Mouse (Mus musculus) retina, adult 2 months (tissue): Measurements from ENCODE around the gene Aurka.

ENCODE experiments used
- DNase-seq: peaks from one replicate; pipeline ENCODE4 v3.0.0-alpha.2; 2012; ENCODE audit warnings: low read depth, low spot score

The Aurka gene

DNA sequence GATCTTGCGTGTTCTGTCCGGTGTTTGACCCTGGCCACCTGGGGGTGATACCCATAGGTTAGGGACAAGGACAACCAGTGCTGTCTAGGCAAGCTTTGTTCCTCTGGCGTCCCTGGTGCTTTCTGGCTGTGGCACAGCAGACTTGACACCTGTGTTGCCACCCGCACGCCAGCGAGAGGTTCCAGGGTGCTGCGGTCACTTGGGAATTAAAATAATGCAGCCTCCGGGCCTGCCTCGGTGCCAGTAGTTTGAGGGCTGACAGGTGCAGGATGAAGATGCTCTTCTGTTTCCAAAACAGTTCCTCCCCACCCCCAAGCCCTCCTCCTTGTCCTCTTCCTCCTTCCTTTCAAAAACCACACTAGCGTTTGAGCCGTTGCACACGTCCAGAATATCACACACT is 11.6 kb upstream of the Aurka start:
- no peak for DNase-seq

DNA sequence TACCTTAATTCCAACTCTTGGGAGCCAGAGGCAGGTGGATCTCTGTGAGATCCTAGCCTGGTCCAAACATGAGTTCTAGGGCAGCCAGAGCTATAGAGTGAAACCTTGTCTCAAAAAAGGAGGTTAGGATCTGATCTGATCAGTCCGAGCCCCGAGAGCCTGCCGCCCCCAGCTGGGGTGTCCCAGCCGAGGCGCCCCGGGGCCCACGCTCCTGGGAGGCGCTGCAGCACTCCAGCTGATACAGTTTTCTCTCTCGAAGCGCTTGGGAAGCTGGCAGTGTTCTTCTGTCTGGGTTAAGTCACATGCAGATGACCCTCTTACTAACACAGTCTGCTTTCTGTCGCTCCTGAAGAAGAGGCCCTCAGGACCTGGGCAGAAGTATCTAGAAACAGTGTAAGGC is 11.0 kb upstream of the Aurka start:
- DNase-seq, result no peak

DNA sequence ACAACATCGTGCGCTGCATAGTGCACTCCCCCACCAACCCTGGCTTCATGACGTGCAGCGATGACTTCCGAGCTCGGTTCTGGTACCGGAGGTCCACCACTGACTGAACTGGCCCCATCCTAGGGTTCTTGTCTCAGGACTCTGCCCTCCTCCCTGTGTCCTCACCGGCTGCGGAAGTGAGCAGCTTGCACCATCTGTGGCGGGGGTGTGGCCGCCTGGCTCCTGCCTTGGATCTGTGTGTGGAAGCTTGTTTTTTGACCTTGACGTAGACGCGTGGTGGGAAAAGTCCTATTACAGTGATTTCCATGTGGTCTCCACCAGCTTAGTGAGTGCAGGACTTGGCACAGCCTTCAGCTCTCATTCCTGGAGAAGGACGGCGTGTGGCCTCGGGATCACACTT is 10.2 kb upstream of the Aurka start:
- no peak for DNase-seq

DNA sequence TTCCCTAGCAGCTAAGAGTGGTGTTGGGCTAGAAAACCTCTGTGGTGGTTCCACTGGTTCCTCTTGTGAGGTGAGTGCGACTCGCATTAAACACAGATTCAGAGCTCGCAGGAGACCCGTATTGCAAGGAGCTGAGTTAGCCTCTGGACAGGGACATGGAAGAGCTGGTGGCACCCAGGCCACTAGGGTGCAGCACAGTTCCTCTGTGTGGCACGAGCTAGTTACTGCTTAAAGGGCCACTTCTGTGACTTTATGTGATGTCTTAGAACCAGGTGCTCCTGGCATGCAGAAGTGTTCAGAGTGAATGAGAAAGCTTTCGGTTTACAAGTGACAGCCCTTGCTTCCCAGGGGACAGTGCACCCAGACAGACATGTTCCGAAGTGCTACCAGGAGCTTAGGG is 8.0 kb upstream of the Aurka start:
- DNase-seq, result no peak

DNA sequence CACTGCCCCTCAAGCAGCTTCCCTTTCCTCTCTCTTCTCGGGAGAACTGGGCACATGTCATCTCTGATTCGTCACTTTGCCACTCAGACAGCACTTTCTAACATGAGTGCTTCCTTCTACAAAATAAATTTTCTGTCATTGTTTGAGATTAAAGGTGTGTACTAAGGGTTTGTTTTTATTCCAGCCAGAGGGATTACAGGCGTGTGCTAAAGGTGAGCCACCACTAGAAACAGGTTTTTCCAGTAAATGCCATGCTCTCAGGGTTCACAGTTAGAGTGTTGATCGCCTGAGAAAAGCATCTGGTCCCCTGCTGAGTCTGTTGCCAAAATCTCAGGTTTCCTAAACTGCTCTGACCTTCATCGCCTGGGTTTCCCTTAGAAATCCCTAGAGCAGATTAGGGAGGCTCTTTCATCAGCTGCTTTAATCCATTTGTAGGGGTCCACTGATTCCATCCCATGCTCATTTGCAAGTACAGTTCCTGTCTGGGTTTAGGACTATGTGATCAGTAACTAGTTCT is 6.7 kb upstream of the Aurka start:
- no peak for DNase-seq

DNA sequence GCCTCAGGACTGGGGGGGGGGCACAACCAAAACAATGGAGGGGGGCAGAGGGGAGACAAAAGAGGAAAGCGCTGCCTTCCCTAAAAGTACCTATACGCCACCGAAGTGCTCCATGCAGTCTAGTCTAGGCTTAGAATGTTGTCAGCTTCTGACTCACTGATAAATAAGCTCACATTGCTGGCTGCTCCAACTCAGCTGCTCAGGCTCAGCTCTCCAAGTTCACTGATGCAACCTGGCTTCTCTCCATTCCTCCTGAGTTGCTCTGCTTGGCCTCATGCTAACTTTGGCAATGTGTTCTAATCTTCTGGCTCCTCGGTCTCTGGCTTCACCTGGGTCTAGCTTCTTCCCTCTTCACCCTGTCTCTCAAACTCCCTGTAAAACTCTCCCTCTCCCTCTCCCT is 6.2 kb upstream of the Aurka start:
- no peak for DNase-seq

DNA sequence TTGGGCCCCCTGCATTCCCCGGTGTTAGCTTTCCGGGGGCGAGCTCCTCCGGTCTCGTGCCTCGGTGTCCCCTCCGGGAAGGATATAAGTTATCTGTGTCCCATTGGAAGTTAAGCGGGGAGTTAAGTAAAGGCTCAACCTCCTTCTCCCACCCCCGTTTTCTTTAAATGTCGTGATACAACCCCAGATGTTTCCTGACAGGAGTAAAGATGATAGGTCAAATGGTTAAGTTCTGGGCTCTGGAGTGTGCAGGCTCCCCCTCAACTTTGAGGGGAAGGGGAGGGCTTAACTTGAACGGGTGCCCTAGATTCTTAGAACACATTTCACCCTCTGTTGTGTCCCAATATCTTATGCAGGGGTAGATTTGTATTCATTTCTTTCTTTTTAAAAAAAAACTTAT is 923 bp upstream of the Aurka start:
- DNase-seq, result no peak

DNA sequence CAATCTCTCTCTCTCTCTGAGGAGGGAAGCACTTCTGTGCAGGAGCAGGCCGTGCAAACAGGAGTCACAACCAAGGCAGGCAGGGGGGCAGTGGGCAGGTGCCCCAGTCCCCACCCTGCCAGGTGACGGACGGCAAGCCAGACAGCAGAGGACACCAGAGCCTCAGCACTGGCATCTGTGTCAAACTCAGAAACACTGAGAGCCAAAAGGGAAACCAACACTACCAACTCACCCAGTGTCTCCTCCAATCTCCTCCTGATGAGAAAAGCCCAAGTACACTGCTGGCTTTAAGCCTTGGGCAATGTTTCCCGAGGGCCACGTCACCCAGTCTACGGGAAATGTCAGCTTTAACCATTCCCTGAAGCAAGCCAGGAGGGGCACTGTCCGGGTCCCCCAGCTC is 7.2 kb downstream of the Aurka start:
- no peak for DNase-seq

DNA sequence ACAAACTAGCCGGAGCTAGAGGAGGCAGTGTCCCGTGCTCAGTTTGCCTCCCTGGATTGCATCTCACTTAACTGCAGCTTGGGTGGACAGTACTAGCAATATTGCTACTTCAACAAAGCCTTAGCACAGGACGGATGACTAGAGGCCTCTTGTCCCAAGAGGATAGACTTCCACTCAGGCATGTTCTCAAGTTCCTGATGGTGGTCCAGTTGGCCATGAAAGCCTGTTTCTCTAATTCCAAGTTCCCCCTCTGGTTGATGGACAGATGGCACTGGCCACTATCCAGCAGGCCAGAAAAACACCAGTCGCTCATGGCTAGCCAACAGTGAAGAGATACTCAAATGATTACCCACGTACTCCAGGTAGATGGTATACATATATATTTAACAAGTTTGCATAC is 14.5 kb downstream of the Aurka start:
- DNase-seq, result no peak

DNA sequence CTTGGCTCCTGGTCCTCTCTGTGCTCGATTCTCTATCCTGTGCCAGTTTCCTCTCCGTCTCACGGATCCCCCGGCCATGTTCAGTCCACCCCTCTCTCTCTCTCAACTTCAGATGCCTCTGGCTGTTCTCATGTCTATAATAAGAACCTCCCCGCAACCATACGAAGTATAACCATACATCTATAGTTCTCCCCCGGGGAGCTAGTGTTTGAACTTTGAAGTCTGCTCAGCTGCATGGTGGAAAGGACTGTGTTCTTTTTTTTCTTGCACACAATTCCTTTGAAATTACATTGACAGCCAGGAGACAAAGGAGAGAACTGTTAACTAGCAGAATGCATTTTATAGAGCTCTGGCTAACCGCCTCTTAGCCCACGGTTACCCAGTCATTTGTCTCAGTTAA is 15.6 kb downstream of the Aurka start:
- DNase-seq, result no peak

DNA sequence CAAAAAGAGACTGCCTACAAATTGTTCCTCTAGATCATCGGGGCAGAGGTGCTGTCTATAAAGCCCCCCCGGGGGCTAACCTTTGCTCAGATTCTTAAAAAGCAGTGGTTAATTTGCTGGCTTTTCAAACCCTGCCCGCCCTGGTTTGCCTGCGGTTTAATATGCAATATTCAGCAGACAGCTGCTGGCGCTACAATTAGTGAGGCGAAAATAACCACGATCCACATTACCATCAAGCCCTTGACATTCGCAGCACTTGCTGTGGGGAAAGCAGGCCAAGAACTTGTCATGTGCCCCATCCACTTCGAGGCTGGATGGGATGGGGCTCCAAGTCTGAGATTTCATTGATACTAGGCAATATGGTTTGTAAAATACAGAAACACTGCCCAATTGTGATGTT is 17.1 kb downstream of the Aurka start:
- no peak for DNase-seq

DNA sequence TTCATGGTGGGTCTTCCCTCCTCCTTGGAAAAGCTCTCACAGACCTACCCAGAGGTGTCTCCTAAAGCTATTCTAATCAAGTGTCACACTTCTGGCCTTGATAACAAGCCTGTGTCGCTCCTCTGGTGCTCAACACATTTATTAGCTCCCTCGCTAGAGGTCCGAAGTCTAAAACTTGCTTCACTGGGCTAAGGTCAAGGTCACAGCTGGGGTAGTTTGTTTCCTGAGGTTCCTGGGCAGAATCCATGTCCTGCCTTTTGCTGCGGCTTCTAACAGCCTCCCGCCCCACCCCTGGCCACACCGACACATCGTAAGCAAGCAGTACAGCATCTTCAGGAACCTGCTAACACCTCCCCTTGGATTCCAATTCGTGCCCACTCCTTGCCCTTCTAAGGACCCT is 19.6 kb downstream of the Aurka start:
- no peak for DNase-seq

DNA sequence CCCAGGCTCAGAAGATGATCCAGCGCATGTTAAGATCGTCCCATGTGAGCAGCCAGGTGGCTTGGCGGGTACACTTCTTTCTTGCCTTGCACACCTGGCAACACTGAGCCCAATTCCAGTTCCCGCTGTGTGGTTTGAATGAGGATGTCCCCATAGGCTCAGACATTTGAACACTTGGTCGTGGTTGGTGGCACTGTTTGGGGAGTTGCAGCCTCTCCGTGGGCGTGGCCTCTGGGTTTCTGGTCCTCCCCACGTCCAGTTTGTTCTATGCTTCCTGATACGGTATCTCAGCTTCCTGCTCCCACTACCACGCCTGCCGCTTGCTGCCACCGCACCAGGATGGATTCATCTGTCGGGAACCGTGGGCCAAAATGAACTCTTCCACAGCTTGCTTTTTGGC is 20.6 kb downstream of the Aurka start:
- DNase-seq, result no peak

DNA sequence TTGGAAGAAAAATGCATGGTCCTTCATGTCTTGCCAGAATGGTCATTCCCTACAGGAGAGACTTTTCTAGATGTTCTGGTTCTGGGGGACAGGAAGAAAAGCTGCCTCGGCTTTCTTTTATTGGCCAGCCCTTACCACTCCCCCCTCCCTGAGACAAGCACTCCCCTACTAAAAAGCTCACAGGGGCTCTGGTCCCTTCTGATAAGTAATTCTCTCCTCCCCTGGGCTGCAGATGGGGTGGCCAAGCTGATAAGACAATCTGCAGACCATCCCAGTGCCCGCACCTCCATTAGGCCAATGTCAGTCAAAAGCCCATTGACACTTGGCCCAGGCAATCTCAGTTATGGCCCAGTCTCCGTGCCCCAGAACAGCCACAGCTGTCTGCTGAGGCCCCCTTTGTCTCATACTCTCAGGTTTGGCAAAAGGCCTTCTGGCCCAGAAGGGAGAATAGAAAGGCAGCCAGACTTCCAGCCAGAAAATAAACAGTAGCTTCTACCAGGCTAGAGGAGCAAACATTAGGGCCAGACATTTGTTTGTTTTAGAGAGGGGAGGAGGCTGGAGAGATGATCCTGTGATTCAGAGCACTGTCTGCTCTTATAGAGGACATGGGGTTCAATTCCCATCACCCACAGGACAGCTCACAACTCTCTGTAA is 21.9 kb downstream of the Aurka start:
- DNase-seq, result no peak

DNA sequence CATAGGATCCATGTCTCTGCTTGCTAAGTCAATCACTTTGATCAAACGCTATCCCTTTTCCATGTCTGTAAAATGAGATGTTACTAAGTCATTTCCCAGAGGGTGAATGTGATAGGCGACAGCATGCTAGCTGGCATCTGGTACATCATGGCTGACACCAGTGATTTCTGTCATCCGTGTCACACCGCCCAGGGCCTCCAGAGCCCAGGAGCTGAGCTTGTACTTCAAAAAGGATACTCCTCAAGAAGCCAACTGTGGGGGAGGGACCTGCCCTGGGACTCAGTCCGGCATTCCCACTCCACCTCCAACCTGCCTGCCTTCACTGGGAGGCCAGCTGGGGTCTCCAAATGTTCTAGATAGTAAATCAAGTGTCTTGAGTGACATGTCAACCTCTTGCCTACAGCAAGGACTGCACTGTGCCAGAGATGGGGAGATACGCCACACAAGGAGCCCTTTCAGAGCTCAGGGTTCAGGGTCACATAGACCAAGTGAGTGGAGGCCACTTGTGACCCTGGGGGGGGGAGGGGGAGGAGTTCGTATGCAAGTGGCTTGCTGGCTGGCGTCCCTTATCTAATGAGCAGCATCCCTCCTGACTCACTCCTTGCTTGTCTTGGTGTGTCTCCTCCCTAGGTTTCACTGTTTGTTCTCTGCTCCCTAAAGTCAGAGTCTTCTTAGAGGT is 23.3 kb downstream of the Aurka start:
- no peak for DNase-seq

DNA sequence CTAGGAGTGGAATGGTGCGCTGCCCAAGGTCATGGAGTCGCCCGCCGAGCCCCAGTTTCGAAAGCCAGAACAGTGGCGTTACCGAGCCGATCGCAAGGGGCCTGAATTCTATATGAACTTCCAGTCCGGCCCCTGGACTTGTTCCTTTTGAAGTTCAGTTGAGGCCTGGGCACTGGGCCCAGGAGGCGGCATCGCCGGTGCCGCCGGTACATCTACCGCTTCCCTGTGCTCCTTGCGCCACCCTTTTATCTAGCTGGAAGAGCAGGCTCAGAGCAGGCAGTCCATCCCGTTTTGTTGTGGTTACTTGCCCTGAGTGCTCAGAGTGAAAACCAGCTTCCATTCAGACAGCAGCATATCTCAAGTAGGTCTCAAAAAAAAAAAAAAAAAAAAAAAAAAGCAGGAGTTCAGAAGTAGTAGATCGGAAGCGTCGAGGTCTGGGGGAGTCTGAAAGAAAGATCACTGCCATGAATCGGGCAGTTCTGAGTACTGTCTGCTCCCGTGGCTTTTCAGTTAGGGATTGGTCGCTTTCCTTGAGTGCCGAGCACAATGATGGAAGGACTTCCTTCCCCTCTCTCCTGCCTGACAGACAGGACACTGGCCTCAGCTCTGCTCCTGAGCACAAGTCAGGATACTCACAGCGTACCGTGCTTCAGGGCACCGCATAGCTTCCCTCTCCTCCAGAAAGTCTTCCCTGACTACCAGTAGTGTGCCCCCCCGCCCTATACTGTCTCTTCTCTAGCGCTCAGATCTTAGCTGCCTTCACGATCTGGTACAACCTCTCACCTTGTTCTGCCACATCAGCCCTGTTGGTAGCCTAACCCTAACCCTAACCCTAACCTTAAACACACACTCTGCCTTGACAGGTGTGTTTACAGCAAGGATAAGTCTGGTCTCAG is 24.1 kb downstream of the Aurka start:
- no peak for DNase-seq

DNA sequence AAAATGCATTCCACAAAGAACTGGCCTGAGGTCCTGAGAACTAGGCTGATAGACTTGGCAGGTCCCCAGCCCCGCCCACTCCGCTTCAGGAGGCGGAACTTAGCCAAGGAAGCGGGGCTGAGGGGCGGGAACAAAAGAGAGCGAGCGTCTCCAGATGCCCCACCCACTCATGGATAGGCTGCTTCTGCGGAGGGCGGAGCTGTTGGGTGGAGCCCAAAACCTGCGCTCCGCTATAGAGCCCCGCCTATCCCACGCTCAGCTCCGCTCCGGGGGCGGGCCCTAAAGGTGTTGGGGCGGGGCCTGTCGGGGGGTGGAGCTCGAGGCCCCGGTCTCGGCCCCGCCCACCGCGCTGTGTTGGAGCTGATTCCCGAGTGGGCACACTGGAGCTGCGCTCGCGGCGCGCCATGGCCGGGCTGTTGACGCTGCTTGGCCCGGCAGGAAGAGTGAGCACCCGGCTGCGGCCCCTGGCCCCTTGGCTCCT is 25.0 kb downstream of the Aurka start, which contains the start of gene Fam210b:
Gene Fam210b (plus strand): TSS at position 308 of the 481 bp plus-strand sequence.
- DNase-seq, result peak; percentile 95

DNA sequence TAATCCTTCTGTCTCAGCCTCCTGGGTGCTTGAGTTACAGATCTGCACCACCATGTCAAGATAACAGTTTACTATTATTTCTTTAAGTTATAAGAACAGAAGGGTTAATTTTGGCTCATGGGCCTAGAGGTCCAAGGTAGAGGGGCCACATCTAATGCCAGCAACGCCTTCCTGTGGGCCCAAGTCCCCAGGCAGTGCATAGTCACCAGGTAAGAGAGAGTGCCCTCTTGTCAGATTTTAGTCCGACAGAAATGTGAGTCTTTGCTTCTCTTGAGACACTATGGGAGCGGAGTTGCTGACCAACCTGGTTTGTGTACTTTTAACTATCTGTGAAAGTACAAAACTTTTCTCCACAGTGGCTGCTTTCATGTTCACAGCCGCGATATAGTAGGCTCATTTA is 25.7 kb downstream of the Aurka start:
- DNase-seq, result no peak

DNA sequence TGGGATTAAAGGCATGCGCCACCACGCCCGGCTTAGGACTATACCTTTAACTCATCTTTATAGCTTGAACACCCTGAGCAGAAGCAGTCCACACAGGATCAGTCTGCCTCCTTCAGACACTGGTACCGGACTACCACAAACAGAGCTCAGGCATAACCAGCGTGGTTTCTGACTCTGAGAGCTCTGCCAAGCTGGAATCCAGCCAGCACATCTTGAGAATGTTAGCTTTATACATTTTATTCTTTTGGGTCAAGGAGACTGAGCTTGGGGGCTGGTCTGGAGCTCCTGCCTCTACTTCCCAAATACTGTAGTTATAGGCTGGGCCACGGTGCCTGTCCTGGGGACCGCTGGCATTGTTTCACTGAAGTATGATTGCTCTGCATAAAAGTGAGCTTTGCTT is 26.6 kb downstream of the Aurka start:
- no peak for DNase-seq

DNA sequence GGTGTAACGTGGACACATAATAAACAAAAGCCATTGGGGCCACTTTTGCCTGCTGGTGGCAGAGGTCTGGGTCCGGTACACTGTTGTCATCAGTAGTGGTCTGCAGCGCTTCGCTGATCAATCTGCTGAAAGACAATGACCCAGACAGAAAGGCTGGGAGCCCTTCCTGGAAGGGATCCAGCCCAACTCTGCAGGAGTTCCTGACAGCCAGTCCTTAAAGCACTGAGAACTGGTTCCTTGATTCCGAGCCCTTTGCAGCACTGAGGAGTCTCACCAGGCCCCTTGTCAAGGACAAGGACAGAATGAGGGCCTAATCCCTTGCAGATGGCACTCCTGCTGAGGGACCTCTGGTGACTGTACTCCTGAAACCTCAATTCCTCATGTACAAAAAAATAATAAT is 28.7 kb downstream of the Aurka start:
- DNase-seq, result no peak

DNA sequence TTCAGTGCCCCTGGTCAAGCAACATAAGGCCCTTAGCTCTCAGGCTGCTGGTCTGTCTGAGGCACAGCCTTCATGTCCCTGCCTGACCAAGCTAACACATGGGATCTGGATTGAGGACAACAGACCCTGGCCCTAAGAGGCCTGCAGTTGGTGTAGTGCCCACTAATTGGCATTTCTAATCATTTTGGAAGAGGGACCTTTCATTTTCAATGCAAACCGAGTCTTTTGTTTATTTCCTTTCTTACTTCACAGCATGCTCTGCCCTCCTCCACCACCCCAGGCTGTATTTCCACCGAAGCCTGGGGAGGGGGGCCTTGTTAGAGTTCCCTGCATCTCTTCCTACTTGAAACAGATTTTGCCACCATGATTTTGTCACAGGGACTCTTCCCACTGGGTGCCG is 29.4 kb downstream of the Aurka start:
- DNase-seq, result no peak

DNA sequence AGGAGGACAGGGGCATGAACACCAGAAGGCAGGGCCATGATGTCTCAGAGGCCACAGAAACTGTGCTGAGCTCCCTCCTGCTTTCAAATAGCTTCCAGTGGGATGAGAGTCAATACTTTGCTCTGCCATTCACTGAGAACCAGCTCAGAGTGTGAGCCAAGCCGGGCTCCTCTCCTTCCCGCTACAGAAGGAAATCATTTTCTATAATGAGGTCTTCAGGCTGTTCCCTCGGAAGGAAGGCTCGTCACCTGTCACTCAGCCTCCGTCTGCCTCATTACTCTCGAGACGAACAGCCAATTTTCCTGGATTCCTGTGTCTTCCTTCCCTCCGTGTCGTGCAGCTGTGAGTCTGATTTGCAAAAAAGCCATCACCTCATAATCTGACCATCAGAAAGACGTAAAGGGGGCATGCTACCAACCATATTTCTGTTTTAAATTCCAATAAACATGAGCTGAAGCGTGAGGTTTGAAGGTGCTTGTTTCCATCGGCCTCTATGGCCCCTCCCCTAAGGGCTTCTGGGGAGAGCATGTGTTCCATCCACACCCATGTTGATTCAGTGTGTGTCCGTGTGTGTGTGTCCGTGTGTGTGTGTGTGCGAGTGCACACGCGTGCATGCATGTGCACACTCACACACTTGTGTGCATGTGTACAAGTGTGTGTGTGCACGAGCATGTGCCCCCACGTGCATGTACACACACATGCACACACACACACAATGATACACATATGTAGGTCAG is 32.0 kb downstream of the Aurka start:
- no peak for DNase-seq
